Mouse (Mus musculus): Measurements from ENCODE around the gene Ptprz1. TPM values are rescaled to one million over a fixed set of nuclear protein-coding genes. Genes with fewer than 3 reads are reported as not detected.
A peak's percentile ranks its signal among the peaks of the same experiment; 100 is the strongest.

The Ptprz1 gene
- polyA plus RNA-seq, 1 experiment from 2014 or later: 0.05 TPM

GRCm38 (mm10) chr6:22932768-22933265 is 57.5 kb downstream of the Ptprz1 start:
- H3K4me1 ChIP-seq (ENCODE audit: insufficient read depth): no peaks in the 10 kb centered on the region
- no peak overlapping the region for H3K9ac ChIP-seq (replicated peaks)
- no peak overlapping the region for H3K4me2 ChIP-seq (ENCODE audit: low read depth, low read length)
- no peak for ATAC-seq
- H3K36me3 ChIP-seq (replicated peaks; ENCODE audit: insufficient read depth, low read length): no peaks in the 10 kb centered on the region
- no peaks in the 10 kb centered on the region for H3K9me3 ChIP-seq (ENCODE audit: low read length)
- TF ChIP-seq EP300 (IDR thresholded peaks at IDR 0.05; ENCODE audit: low read depth): no peak
- TF ChIP-seq CTCF (IDR thresholded peaks at IDR 0.05; ENCODE audit: low read depth): no peak
- 77% methylated on average over 2 of the region's 2 CpGs for WGBS (ENCODE audit: insufficient replicate concordance)
- H3K4me3 ChIP-seq (ENCODE audit: low read depth, low read length): no peak overlapping the region
- H3K27me3 ChIP-seq (ENCODE audit: insufficient read depth, low read length): no peaks in the 10 kb centered on the region
- no peak overlapping the region for H3K27ac ChIP-seq (ENCODE audit: low read depth)
- no peak for DNase-seq

DNA sequence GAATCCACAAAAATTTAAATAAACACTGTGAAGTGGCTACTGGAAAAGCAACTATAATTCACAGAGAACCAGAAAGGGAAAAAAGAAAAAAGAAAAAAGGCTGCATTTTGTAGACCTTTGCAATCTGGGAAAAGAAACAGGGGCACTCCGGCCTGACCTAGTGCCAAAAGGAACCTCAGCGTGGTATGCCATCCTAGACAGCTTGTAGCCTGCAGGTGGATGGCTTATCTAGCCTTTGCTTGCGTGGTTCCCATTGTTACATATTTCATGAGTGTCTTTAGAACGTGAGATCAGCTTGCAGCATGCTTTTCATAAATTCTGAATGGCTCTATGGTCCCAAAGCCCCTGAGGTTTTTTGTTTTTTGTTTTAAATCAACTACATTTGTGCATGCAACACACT is 61.8 kb downstream of the Ptprz1 start:
- Histone ChIP-seq H3K4me2 (ENCODE audit: low read depth, low read length) (no peak overlapping the region), H3K9ac (replicated peaks) (no peak overlapping the region), H3K27me3 (ENCODE audit: insufficient read depth, low read length) (no peaks in the 10 kb centered on the region), H3K4me1 (ENCODE audit: insufficient read depth) (no peaks in the 10 kb centered on the region), H3K27ac (ENCODE audit: low read depth) (no peak overlapping the region), H3K9me3 (ENCODE audit: low read length) (no peaks in the 10 kb centered on the region), H3K4me3 (ENCODE audit: low read depth, low read length) (no peak overlapping the region), H3K36me3 (replicated peaks; ENCODE audit: insufficient read depth, low read length) (no peaks in the 10 kb centered on the region)
- no peak for TF ChIP-seq EP300 (IDR thresholded peaks at IDR 0.05; ENCODE audit: low read depth)
- TF ChIP-seq CTCF (IDR thresholded peaks at IDR 0.05; ENCODE audit: low read depth): no peak
- DNase-seq (no peak), ATAC-seq (no peak)
- WGBS (ENCODE audit: insufficient replicate concordance): 70% methylated on average over 4 of the region's 4 CpGs

GRCm38 (mm10) chr6:22937526-22937925 is 62.2 kb downstream of the Ptprz1 start:
- no peak for TF ChIP-seq CTCF (IDR thresholded peaks at IDR 0.05; ENCODE audit: low read depth)
- TF ChIP-seq EP300 (IDR thresholded peaks at IDR 0.05; ENCODE audit: low read depth): no peak
- 53% methylated on average over 5 of the region's 5 CpGs for WGBS (ENCODE audit: insufficient replicate concordance)

GRCm38 (mm10) chr6:22944191-22944590 is 68.9 kb downstream of the Ptprz1 start:
- DNase-seq: no peak
- 84% methylated on average over 3 of the region's 3 CpGs for WGBS (ENCODE audit: insufficient replicate concordance)
- Histone ChIP-seq H3K4me3 (ENCODE audit: low read depth, low read length) (no peak overlapping the region), H3K9ac (replicated peaks) (no peak overlapping the region), H3K9me3 (ENCODE audit: low read length) (no peaks in the 10 kb centered on the region), H3K4me2 (ENCODE audit: low read depth, low read length) (no peak overlapping the region), H3K27me3 (ENCODE audit: insufficient read depth, low read length) (no peaks in the 10 kb centered on the region), H3K36me3 (replicated peaks; ENCODE audit: insufficient read depth, low read length) (no peaks in the 10 kb centered on the region), H3K27ac (ENCODE audit: low read depth) (no peak overlapping the region), H3K4me1 (ENCODE audit: insufficient read depth) (no peaks in the 10 kb centered on the region)
- no peak for ATAC-seq
- no peak for TF ChIP-seq EP300 (IDR thresholded peaks at IDR 0.05; ENCODE audit: low read depth)
- no peak for TF ChIP-seq CTCF (IDR thresholded peaks at IDR 0.05; ENCODE audit: low read depth)

More at GRCm38 (mm10) chr6:22937526-22937925, 62.2 kb downstream of the Ptprz1 start:
- H3K9me3 ChIP-seq (ENCODE audit: low read length): no peaks in the 10 kb centered on the region
- H3K27ac ChIP-seq (ENCODE audit: low read depth): no peak overlapping the region
- H3K4me2 ChIP-seq (ENCODE audit: low read depth, low read length): no peak overlapping the region
- H3K4me3 ChIP-seq (ENCODE audit: low read depth, low read length): no peak overlapping the region
- H3K9ac ChIP-seq (replicated peaks): no peak overlapping the region
- ATAC-seq: no peak
- H3K36me3 ChIP-seq (replicated peaks; ENCODE audit: insufficient read depth, low read length): no peaks in the 10 kb centered on the region
- no peaks in the 10 kb centered on the region for H3K27me3 ChIP-seq (ENCODE audit: insufficient read depth, low read length)
- no peak for DNase-seq
- no peaks in the 10 kb centered on the region for H3K4me1 ChIP-seq (ENCODE audit: insufficient read depth)

DNA sequence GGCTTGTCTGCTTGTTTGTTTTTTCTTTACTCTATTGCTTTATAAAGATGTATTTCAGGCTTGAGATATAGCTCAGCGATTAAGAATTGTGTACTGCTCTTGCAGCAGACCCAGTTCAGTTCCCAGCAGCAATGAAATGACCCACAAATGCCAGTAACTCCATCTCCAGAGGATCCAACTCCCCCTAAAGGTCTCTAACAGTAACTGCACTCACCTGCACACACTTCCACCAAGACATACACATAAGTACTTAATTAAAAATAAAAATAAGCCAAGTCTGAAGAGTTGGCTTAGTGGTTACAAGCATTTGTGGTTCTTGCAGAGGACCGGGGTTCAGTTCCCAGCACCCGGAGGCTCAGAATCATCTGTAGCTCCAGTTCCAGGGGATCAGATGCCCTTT is 88.1 kb downstream of the Ptprz1 start:
- Histone ChIP-seq H3K9ac (replicated peaks) (no peak overlapping the region), H3K4me1 (ENCODE audit: insufficient read depth) (no peaks in the 10 kb centered on the region), H3K27me3 (ENCODE audit: insufficient read depth, low read length) (no peaks in the 10 kb centered on the region), H3K4me2 (ENCODE audit: low read depth, low read length) (no peak overlapping the region), H3K4me3 (ENCODE audit: low read depth, low read length) (no peak overlapping the region), H3K9me3 (ENCODE audit: low read length) (no peaks in the 10 kb centered on the region), H3K27ac (ENCODE audit: low read depth) (no peak overlapping the region), H3K36me3 (replicated peaks; ENCODE audit: insufficient read depth, low read length) (no peaks in the 10 kb centered on the region)
- ATAC-seq (no peak), DNase-seq (no peak)
- TF ChIP-seq EP300 (IDR thresholded peaks at IDR 0.05; ENCODE audit: low read depth) (no peak), CTCF (IDR thresholded peaks at IDR 0.05; ENCODE audit: low read depth) (no peak)
- 75% methylated on average over 3 of the region's 3 CpGs for WGBS (ENCODE audit: insufficient replicate concordance)

DNA sequence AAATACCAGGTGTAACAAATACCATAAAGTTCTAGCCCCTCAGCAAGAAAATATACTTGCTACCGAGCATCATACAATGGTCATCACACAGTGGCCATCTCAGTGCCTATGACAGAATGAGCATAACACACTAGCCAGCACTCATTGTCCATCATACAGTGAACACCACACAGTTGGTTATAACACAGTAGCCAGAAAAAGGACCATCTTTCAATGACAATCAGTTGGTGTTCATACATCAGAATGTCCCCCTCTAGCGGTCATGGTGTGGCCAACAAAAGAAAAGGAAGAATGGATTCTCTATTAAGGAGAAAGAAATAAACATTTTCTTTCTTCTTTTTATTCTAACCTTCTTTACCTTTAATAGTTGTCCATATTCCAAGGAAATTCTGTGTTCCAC is 92.8 kb downstream of the Ptprz1 start:
- 40% methylated on average over 2 of the region's 2 CpGs for WGBS (ENCODE audit: insufficient replicate concordance)
- H3K27me3 ChIP-seq (ENCODE audit: insufficient read depth, low read length): no peaks in the 10 kb centered on the region
- ATAC-seq: no peak
- TF ChIP-seq CTCF (IDR thresholded peaks at IDR 0.05; ENCODE audit: low read depth) (peak; percentile 44), EP300 (IDR thresholded peaks at IDR 0.05; ENCODE audit: low read depth) (no peak)
- DNase-seq: no peak
- no peaks in the 10 kb centered on the region for H3K9me3 ChIP-seq (ENCODE audit: low read length)
- no peaks in the 10 kb centered on the region for H3K36me3 ChIP-seq (replicated peaks; ENCODE audit: insufficient read depth, low read length)
- no peak overlapping the region for H3K27ac ChIP-seq (ENCODE audit: low read depth)
- no peaks in the 10 kb centered on the region for H3K4me1 ChIP-seq (ENCODE audit: insufficient read depth)
- H3K9ac ChIP-seq (replicated peaks): no peak overlapping the region
- H3K4me3 ChIP-seq (ENCODE audit: low read depth, low read length): no peak overlapping the region
- no peak overlapping the region for H3K4me2 ChIP-seq (ENCODE audit: low read depth, low read length)
